Mouse (Mus musculus): Measurements from ENCODE around the gene Coro1c. TPM values are rescaled to one million over a fixed set of nuclear protein-coding genes. Genes with fewer than 3 reads are reported as not detected.
"Not testable (repeated sequence)": the region's sequence is repeated elsewhere in the genome, so short reads cannot be mapped to it uniquely, and the experiment has no call there.

Gene Coro1c
- total RNA-seq, 1 experiment from 2014 or later, result 76.9 TPM

GRCm38 (mm10) chr5:113814111-113815040 is 94.2 kb downstream of the Coro1c start:
- ATAC-seq (ENCODE audit: extremely low read depth, insufficient number of reproducible peaks, low FRiP score, poor library complexity, severe bottlenecking), result no peak

GRCm38 (mm10) chr5:113813608-113814007 is 95.0 kb downstream of the Coro1c start:
- no peak for ATAC-seq (ENCODE audit: extremely low read depth, insufficient number of reproducible peaks, low FRiP score, poor library complexity, severe bottlenecking)

GRCm38 (mm10) chr5:113812638-113813037 is 95.9 kb downstream of the Coro1c start:
- no peak for ATAC-seq (ENCODE audit: extremely low read depth, insufficient number of reproducible peaks, low FRiP score, poor library complexity, severe bottlenecking)

GRCm38 (mm10) chr5:113811824-113812420 is 96.6 kb downstream of the Coro1c start:
- not testable (repeated sequence) for ATAC-seq (ENCODE audit: extremely low read depth, insufficient number of reproducible peaks, low FRiP score, poor library complexity, severe bottlenecking)

GRCm38 (mm10) chr5:113810111-113810510 is 98.4 kb downstream of the Coro1c start:
- no peak for ATAC-seq (ENCODE audit: extremely low read depth, insufficient number of reproducible peaks, low FRiP score, poor library complexity, severe bottlenecking)

GRCm38 (mm10) chr5:113808177-113808576 is 100.4 kb downstream of the Coro1c start:
- no peak for ATAC-seq (ENCODE audit: extremely low read depth, insufficient number of reproducible peaks, low FRiP score, poor library complexity, severe bottlenecking)

- no peak for ATAC-seq (ENCODE audit: extremely low read depth, insufficient number of reproducible peaks, low FRiP score, poor library complexity, severe bottlenecking)
Observed at GRCm38 (mm10) chr5:113807712-113808111, 100.8 kb downstream of the Coro1c start.

- ATAC-seq (ENCODE audit: extremely low read depth, insufficient number of reproducible peaks, low FRiP score, poor library complexity, severe bottlenecking), result no peak
Observed at GRCm38 (mm10) chr5:113806414-113806813, 102.1 kb downstream of the Coro1c start.

GRCm38 (mm10) chr5:113805301-113805700 is 103.3 kb downstream of the Coro1c start:
- peak; percentile 87 for ATAC-seq (ENCODE audit: extremely low read depth, insufficient number of reproducible peaks, low FRiP score, poor library complexity, severe bottlenecking)

- ATAC-seq (ENCODE audit: extremely low read depth, insufficient number of reproducible peaks, low FRiP score, poor library complexity, severe bottlenecking), result no peak
Observed at GRCm38 (mm10) chr5:113804395-113804966, 104.1 kb downstream of the Coro1c start.

GRCm38 (mm10) chr5:113800280-113800679 is 108.3 kb downstream of the Coro1c start, which contains the start of gene Tmem119:
Gene Tmem119 (minus strand): TSS chr5:113800516.
- ATAC-seq (ENCODE audit: extremely low read depth, insufficient number of reproducible peaks, low FRiP score, poor library complexity, severe bottlenecking), result no peak

GRCm38 (mm10) chr5:113799691-113800090 is 108.9 kb downstream of the Coro1c start:
- no peak for ATAC-seq (ENCODE audit: extremely low read depth, insufficient number of reproducible peaks, low FRiP score, poor library complexity, severe bottlenecking)

GRCm38 (mm10) chr5:113798525-113798924 is 110.0 kb downstream of the Coro1c start:
- no peak for ATAC-seq (ENCODE audit: extremely low read depth, insufficient number of reproducible peaks, low FRiP score, poor library complexity, severe bottlenecking)

GRCm38 (mm10) chr5:113797149-113797882 is 111.2 kb downstream of the Coro1c start:
- ATAC-seq (ENCODE audit: extremely low read depth, insufficient number of reproducible peaks, low FRiP score, poor library complexity, severe bottlenecking), result no peak

GRCm38 (mm10) chr5:113796401-113797148 is 112.0 kb downstream of the Coro1c start:
- ATAC-seq (ENCODE audit: extremely low read depth, insufficient number of reproducible peaks, low FRiP score, poor library complexity, severe bottlenecking), result no peak

Measured in neutrophil, adult 5-6 weeks (primary cell).